Mouse (Mus musculus): Measurements from ENCODE around the gene Drosha.

DNA sequence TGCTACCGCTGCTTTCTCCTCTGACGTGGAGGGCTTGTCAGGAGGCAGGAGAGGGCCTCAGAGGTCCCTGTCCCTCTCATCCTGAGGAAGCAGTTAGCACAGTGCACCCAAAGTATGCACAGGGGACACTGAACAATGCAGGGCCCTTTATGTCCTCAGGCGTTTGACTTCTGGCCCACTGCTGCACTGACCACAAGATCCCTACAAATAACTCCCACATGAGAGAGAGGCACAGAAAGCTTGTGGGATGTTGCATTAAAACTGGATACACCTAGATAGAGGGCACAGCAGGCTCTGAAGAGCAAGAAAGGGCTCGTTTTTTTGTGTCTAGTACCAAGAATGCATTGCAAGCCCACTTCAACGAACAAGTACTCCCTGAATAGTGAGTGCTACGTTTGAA is 30.3 kb upstream of the Drosha start:
- TF ChIP-seq GATA1 (IDR thresholded peaks at IDR 0.05; ENCODE audit: borderline replicate concordance, low read length) (no peak), FLI1 (IDR thresholded peaks at IDR 0.05; ENCODE audit: low read length) (no peak)
